Mouse (Mus musculus): ENCODE measurements around the gene Mrps14. TPM values are rescaled to one million over a fixed set of nuclear protein-coding genes. Genes with fewer than 3 reads are reported as not detected.

The Mrps14 gene
- polyA plus RNA-seq, 1 experiment from 2014 or later, result 185 TPM

- Histone ChIP-seq H3K9me3 (replicated peaks) (no peaks in the 10 kb centered on the region), H3K27me3 (replicated peaks) (no peaks in the 10 kb centered on the region), H3K9ac (peak overlapping the region; percentile 87), H3K27ac (ENCODE audit: poor library complexity, severe bottlenecking) (peak overlapping the region; percentile 87), H3K4me1 (replicated peaks) (peaks cover 11% of the 10 kb centered on the region), H3K4me2 (peak overlapping the region; percentile 90), H3K4me3 (peak overlapping the region; percentile 79), H3K36me3 (peaks cover 20% of the 10 kb centered on the region)
- no peak; the same call in 1 of the 2 replicates for ATAC-seq (ENCODE audit: insufficient number of reproducible peaks, low FRiP score)
- under 1% methylated on average over 13 of the region's 13 CpGs for WGBS
These were observed 285 bp downstream of the Mrps14 start for GRCm38 (mm10) chr1:160195337-160195663.

- no peaks in the 10 kb centered on the region for H3K9me3 ChIP-seq (replicated peaks)
- ATAC-seq (ENCODE audit: insufficient number of reproducible peaks, low FRiP score), result no peak
- peaks cover 58% of the 10 kb centered on the region for H3K36me3 ChIP-seq
- no peak overlapping the region for H3K27ac ChIP-seq (ENCODE audit: poor library complexity, severe bottlenecking)
- peaks cover 3% of the 10 kb centered on the region; the same call in 1 of the 2 replicates for H3K4me1 ChIP-seq (replicated peaks)
- H3K4me2 ChIP-seq, result no peak overlapping the region
- H3K9ac ChIP-seq, result no peak overlapping the region
- H3K4me3 ChIP-seq, result no peak overlapping the region
- no peaks in the 10 kb centered on the region for H3K27me3 ChIP-seq (replicated peaks)
These were observed 10.5 kb downstream of the Mrps14 start for GRCm38 (mm10) chr1:160205486-160205885.

- Histone ChIP-seq H3K9me3 (replicated peaks) (no peaks in the 10 kb centered on the region), H3K4me2 (no peak overlapping the region), H3K27me3 (replicated peaks) (no peaks in the 10 kb centered on the region), H3K4me3 (no peak overlapping the region), H3K27ac (ENCODE audit: poor library complexity, severe bottlenecking) (no peak overlapping the region), H3K4me1 (replicated peaks) (peaks cover 11% of the 10 kb centered on the region), H3K36me3 (peaks cover 31% of the 10 kb centered on the region), H3K9ac (no peak overlapping the region; the same call in 1 of the 2 replicates)
- 81% methylated on average over 2 of the region's 2 CpGs for WGBS
- ATAC-seq (ENCODE audit: insufficient number of reproducible peaks, low FRiP score), result no peak
These were observed 14.8 kb downstream of the Mrps14 start for GRCm38 (mm10) chr1:160209844-160210243.

- Histone ChIP-seq H3K27ac (ENCODE audit: poor library complexity, severe bottlenecking) (no peak overlapping the region), H3K9ac (no peak overlapping the region)
- 65% methylated on average over 3 of the region's 3 CpGs for WGBS
These were observed 15.6 kb downstream of the Mrps14 start for GRCm38 (mm10) chr1:160210566-160210965.

GRCm38 (mm10) chr1:160211597-160212122 is 16.6 kb downstream of the Mrps14 start:
- Histone ChIP-seq H3K9me3 (replicated peaks) (no peaks in the 10 kb centered on the region), H3K27me3 (replicated peaks) (no peaks in the 10 kb centered on the region), H3K4me1 (replicated peaks) (peaks cover 11% of the 10 kb centered on the region), H3K4me3 (peak overlapping the region; percentile 86), H3K4me2 (peak overlapping the region; percentile 78), H3K36me3 (peaks cover 15% of the 10 kb centered on the region), H3K9ac (peak overlapping the region; percentile 88), H3K27ac (ENCODE audit: poor library complexity, severe bottlenecking) (peak overlapping the region; percentile 97; the same call in 1 of the 2 replicates)
- ATAC-seq (ENCODE audit: insufficient number of reproducible peaks, low FRiP score), result no peak
- 1% methylated on average over 8 of the region's 8 CpGs for WGBS

More at GRCm38 (mm10) chr1:160210566-160210965, 15.6 kb downstream of the Mrps14 start:
- Histone ChIP-seq H3K4me1 (replicated peaks) (peaks cover 11% of the 10 kb centered on the region), H3K36me3 (peaks cover 25% of the 10 kb centered on the region), H3K4me3 (no peak overlapping the region), H3K4me2 (peak overlapping the region; percentile 78), H3K9me3 (replicated peaks) (no peaks in the 10 kb centered on the region), H3K27me3 (replicated peaks) (no peaks in the 10 kb centered on the region)
- ATAC-seq (ENCODE audit: insufficient number of reproducible peaks, low FRiP score), result no peak

- ATAC-seq (ENCODE audit: insufficient number of reproducible peaks, low FRiP score), result peak; percentile 78
- peaks cover 10% of the 10 kb centered on the region for H3K36me3 ChIP-seq
- H3K27ac ChIP-seq (ENCODE audit: poor library complexity, severe bottlenecking), result peak overlapping the region; percentile 97
- H3K4me2 ChIP-seq, result peak overlapping the region; percentile 78
- peak overlapping the region; percentile 88 for H3K9ac ChIP-seq
- WGBS, result under 1% methylated on average over 45 of the region's 45 CpGs
- peaks cover 11% of the 10 kb centered on the region for H3K4me1 ChIP-seq (replicated peaks)
- no peaks in the 10 kb centered on the region for H3K9me3 ChIP-seq (replicated peaks)
- H3K4me3 ChIP-seq, result peak overlapping the region; percentile 86
- no peaks in the 10 kb centered on the region for H3K27me3 ChIP-seq (replicated peaks)
These were observed 17.2 kb downstream of the Mrps14 start for GRCm38 (mm10) chr1:160212123-160212691.

GRCm38 (mm10) chr1:160212703-160213669 is 18.0 kb downstream of the Mrps14 start, which contains the start of gene Cacybp:
TSS of gene Cacybp (minus strand) at chr1:160212875.
- peak; percentile 98 for ATAC-seq (ENCODE audit: insufficient number of reproducible peaks, low FRiP score)
- Histone ChIP-seq H3K9me3 (replicated peaks) (no peaks in the 10 kb centered on the region), H3K4me3 (peak within 1 kb of the TSS; percentile 86), H3K27me3 (replicated peaks) (no peaks in the 10 kb centered on the region), H3K4me2 (peak within 1 kb of the TSS; percentile 78), H3K9ac (peak within 1 kb of the TSS; percentile 88), H3K4me1 (replicated peaks) (peaks cover 11% of the 10 kb centered on the region), H3K36me3 (0 out of 2 replicates have a peak, but pooled peaks cover 2% of the 10 kb centered on the region), H3K27ac (ENCODE audit: poor library complexity, severe bottlenecking) (peak within 1 kb of the TSS; percentile 97)
- WGBS, result under 1% methylated on average over 75 of the region's 76 CpGs

GRCm38 (mm10) chr1:160214171-160214570 is 19.2 kb downstream of the Mrps14 start:
- no peak for ATAC-seq (ENCODE audit: insufficient number of reproducible peaks, low FRiP score)
- H3K4me3 ChIP-seq, result no peak overlapping the region
- 93% methylated on average over 7 of the region's 7 CpGs for WGBS
- no peak overlapping the region for H3K9ac ChIP-seq
- no peaks in the 10 kb centered on the region for H3K9me3 ChIP-seq (replicated peaks)
- peaks cover 11% of the 10 kb centered on the region for H3K4me1 ChIP-seq (replicated peaks)
- 0 out of 2 replicates have a peak, but pooled peaks cover 1% of the 10 kb centered on the region for H3K36me3 ChIP-seq
- no peak overlapping the region for H3K4me2 ChIP-seq
- H3K27me3 ChIP-seq (replicated peaks), result no peaks in the 10 kb centered on the region
- no peak overlapping the region for H3K27ac ChIP-seq (ENCODE audit: poor library complexity, severe bottlenecking)

GRCm38 (mm10) chr1:160217898-160218297 is 22.9 kb downstream of the Mrps14 start:
- WGBS, result 77% methylated on average over 3 of the region's 3 CpGs
- no peak overlapping the region for H3K9ac ChIP-seq
- no peak overlapping the region for H3K4me2 ChIP-seq
- no peaks in the 10 kb centered on the region for H3K36me3 ChIP-seq
- no peak overlapping the region for H3K4me3 ChIP-seq
- no peaks in the 10 kb centered on the region for H3K9me3 ChIP-seq (replicated peaks)
- H3K27me3 ChIP-seq (replicated peaks), result no peaks in the 10 kb centered on the region
- no peak for ATAC-seq (ENCODE audit: insufficient number of reproducible peaks, low FRiP score)
- H3K4me1 ChIP-seq (replicated peaks), result no peaks in the 10 kb centered on the region
- H3K27ac ChIP-seq (ENCODE audit: poor library complexity, severe bottlenecking), result no peak overlapping the region

DNA sequence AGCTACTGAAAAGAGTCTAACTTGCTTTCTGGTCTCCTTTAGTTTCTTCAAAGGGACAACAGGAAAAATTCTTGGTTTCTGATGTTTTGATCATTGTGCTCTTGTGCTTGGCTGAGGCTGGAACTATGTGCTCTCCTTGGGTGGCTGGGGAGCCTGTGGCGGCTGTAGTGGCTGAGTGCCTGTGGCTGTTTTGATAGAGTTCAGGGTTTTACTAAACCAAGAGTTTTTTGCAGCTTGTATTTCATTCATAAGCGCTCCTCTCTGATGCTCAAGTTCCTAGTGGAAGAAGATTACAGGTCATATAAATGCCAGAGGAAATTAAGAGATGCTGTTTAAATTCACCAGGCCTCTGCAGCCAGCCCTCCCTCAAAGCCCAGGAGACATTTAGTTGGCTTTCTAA is 29.1 kb downstream of the Mrps14 start:
- H3K4me2 ChIP-seq, result no peak overlapping the region
- H3K36me3 ChIP-seq, result no peaks in the 10 kb centered on the region
- no peak for ATAC-seq (ENCODE audit: insufficient number of reproducible peaks, low FRiP score)
- H3K4me1 ChIP-seq (replicated peaks), result no peaks in the 10 kb centered on the region
- H3K4me3 ChIP-seq, result no peak overlapping the region
- WGBS, result 67% methylated on average over 2 of the region's 2 CpGs
- H3K9me3 ChIP-seq (replicated peaks), result no peaks in the 10 kb centered on the region
- H3K9ac ChIP-seq, result no peak overlapping the region
- H3K27ac ChIP-seq (ENCODE audit: poor library complexity, severe bottlenecking), result no peak overlapping the region
- no peaks in the 10 kb centered on the region for H3K27me3 ChIP-seq (replicated peaks)

DNA sequence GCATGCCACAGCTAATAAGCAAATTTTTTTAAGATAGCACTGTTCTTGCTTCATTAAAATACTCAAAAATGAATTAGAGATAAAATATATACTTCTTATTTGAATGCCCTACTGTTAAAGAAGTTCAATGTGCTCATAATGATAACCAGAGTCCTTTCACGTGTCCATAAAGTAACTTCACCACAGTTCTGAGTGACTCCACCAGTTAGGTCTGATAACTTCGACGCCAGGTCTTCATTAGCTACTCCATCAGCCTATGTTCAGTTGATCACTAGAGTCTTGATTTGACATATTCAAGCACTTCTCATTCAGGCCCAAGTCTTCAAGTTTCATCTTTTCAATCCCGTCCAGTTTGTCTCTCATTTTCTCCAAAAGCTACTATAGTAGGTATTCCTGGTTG is 32.2 kb downstream of the Mrps14 start:
- H3K36me3 ChIP-seq, result no peaks in the 10 kb centered on the region
- no peak overlapping the region for H3K27ac ChIP-seq (ENCODE audit: poor library complexity, severe bottlenecking)
- H3K4me3 ChIP-seq, result no peak overlapping the region
- no peak overlapping the region for H3K4me2 ChIP-seq
- H3K27me3 ChIP-seq (replicated peaks), result no peaks in the 10 kb centered on the region
- ATAC-seq (ENCODE audit: insufficient number of reproducible peaks, low FRiP score), result no peak
- 78% methylated on average over 4 of the region's 4 CpGs for WGBS
- no peaks in the 10 kb centered on the region for H3K4me1 ChIP-seq (replicated peaks)
- H3K9me3 ChIP-seq (replicated peaks), result no peaks in the 10 kb centered on the region
- no peak overlapping the region for H3K9ac ChIP-seq

All from heart, embryonic 12.5 days (tissue).